Mouse (Mus musculus): ENCODE data around the gene Rbm6. TPM values are rescaled to one million over a fixed set of nuclear protein-coding genes. Genes with fewer than 3 reads are reported as not detected.

Rbm6 gene
- total and polyA plus RNA-seq, 2 experiments: 9.9 to 34.4 TPM

DNA sequence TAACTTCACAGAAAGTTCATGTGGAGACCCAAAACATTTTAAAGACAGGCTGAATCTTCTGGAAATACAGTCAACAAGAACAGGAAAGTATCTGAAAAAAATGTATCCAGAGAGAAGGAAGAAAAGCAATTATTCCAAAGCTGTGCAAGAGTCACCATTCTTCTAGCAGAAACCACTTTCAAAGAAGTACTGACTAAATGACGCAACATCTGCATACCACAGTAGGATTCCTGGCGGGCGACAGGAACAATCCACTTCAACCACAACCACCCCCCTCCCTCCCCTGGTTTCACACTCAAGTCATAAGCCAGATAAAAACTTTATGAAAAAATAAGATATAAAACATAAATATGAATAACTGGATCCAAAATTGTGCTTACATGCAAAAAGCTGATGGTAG is 39.2 kb downstream of the Rbm6 start:
- H3K27me3 ChIP-seq (ENCODE audit: control insufficient read depth, insufficient read depth, low read length): no peaks in the 10 kb centered on the region
- H3K27ac ChIP-seq (replicated peaks; ENCODE audit: insufficient read depth, low read depth, low read length): no peak overlapping the region
- TF ChIP-seq POLR2A (IDR thresholded peaks at IDR 0.05; ENCODE audit: extremely low read depth, insufficient read depth, low read length) (no peak), CTCF (IDR thresholded peaks at IDR 0.05; ENCODE audit: low read depth, low read length) (no peak)
- H3K79me2 ChIP-seq (ENCODE audit: control insufficient read depth, insufficient read depth, low read length): no peaks in the 10 kb centered on the region
- DNase-seq (ENCODE audit: extremely low read depth, low read depth, low spot score): no peak
- WGBS: 87% methylated on average over 3 of the region's 3 CpGs
- no peak overlapping the region for H3K9ac ChIP-seq (ENCODE audit: low read depth, low read length)
- peaks cover 31% of the 10 kb centered on the region for H3K36me3 ChIP-seq (ENCODE audit: control insufficient read depth, insufficient read depth, low read length)
- no peaks in the 10 kb centered on the region for H3K4me1 ChIP-seq (ENCODE audit: control insufficient read depth, insufficient read depth, low read length)
- H3K4me3 ChIP-seq (ENCODE audit: insufficient read depth, low read depth, low read length): no peak overlapping the region

DNA sequence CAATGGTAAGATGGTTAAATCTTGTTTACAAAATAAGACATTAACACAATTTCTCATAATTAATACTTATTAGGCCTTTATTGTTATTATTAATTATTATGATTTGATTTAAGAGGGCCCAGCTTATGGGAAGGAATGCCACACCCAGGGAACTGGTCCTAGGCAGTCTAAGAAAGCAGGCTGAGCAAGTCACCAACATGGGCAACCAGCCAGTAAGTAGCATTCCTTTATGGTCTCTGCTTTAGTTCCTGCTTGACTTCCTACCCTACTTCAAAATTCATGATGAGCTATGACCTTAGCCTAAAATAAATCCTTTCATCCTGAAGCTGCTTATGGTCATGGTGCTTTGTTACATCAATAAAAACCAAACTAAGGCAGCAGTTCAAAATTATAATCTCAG is 41.3 kb downstream of the Rbm6 start:
- Histone ChIP-seq H3K79me2 (ENCODE audit: control insufficient read depth, insufficient read depth, low read length) (no peaks in the 10 kb centered on the region), H3K9ac (ENCODE audit: low read depth, low read length) (no peak overlapping the region), H3K27me3 (ENCODE audit: control insufficient read depth, insufficient read depth, low read length) (no peaks in the 10 kb centered on the region), H3K36me3 (ENCODE audit: control insufficient read depth, insufficient read depth, low read length) (peaks cover 38% of the 10 kb centered on the region), H3K4me3 (ENCODE audit: insufficient read depth, low read depth, low read length) (no peak overlapping the region), H3K27ac (replicated peaks; ENCODE audit: insufficient read depth, low read depth, low read length) (no peak overlapping the region), H3K4me1 (ENCODE audit: control insufficient read depth, insufficient read depth, low read length) (no peaks in the 10 kb centered on the region)
- no peak for DNase-seq (ENCODE audit: extremely low read depth, low read depth, low spot score)
- TF ChIP-seq POLR2A (IDR thresholded peaks at IDR 0.05; ENCODE audit: extremely low read depth, insufficient read depth, low read length): no peak
- TF ChIP-seq CTCF (IDR thresholded peaks at IDR 0.05; ENCODE audit: low read depth, low read length): no peak

DNA sequence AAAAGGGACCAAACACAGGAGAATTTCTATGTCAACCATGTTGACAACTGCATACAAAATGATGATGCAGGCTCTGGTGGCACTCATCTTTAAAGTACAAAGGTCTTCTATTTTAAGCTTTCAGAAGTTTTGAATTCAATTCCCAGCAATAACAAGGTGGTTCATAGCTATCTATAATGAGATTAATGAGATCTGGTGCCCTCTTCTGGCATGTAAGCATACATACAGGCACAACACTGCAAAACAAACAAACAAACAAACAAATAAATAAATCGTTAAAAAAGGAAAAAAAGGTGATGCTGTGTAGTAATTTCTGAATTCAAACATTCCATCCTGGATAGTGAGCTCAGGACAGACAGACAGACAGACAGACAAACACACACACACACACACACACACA is 60.9 kb downstream of the Rbm6 start:
- WGBS: 78% methylated on average over 1 of the region's 1 CpGs
- peaks cover 9% of the 10 kb centered on the region for H3K36me3 ChIP-seq (ENCODE audit: control insufficient read depth, insufficient read depth, low read length)

DNA sequence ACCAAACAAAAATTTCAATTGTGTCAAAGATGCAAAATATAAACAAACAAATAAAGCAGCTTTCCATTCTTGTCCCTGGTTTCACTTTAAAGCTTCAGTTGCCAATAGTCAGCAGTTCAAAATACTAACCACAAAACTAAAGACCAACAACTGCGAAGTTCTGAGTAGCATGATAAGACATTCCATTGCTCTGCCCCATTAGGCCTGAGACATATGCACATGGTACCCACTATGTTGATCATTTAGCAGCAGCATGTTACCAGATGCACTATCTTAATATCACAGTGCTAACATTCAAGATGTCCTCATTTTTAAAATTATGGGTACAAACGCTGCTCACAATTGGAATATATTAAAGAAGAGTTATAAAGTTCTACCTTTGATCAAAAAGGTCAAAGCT is 62.1 kb downstream of the Rbm6 start:
- over 99% methylated on average over 2 of the region's 2 CpGs for WGBS
- TF ChIP-seq POLR2A (IDR thresholded peaks at IDR 0.05; ENCODE audit: extremely low read depth, insufficient read depth, low read length) (no peak), CTCF (IDR thresholded peaks at IDR 0.05; ENCODE audit: low read depth, low read length) (no peak)

More for the DNA sequence above, 60.9 kb downstream of the Rbm6 start:
- no peak overlapping the region for H3K27ac ChIP-seq (replicated peaks; ENCODE audit: insufficient read depth, low read depth, low read length)
- H3K4me1 ChIP-seq (ENCODE audit: control insufficient read depth, insufficient read depth, low read length): no peaks in the 10 kb centered on the region
- no peaks in the 10 kb centered on the region for H3K27me3 ChIP-seq (ENCODE audit: control insufficient read depth, insufficient read depth, low read length)
- H3K9ac ChIP-seq (ENCODE audit: low read depth, low read length): no peak overlapping the region
- H3K4me3 ChIP-seq (ENCODE audit: insufficient read depth, low read depth, low read length): no peak overlapping the region
- H3K79me2 ChIP-seq (ENCODE audit: control insufficient read depth, insufficient read depth, low read length): no peaks in the 10 kb centered on the region
- no peak for TF ChIP-seq CTCF (IDR thresholded peaks at IDR 0.05; ENCODE audit: low read depth, low read length)
- no peak for TF ChIP-seq POLR2A (IDR thresholded peaks at IDR 0.05; ENCODE audit: extremely low read depth, insufficient read depth, low read length)
- no peak for DNase-seq (ENCODE audit: extremely low read depth, low read depth, low spot score)

DNA sequence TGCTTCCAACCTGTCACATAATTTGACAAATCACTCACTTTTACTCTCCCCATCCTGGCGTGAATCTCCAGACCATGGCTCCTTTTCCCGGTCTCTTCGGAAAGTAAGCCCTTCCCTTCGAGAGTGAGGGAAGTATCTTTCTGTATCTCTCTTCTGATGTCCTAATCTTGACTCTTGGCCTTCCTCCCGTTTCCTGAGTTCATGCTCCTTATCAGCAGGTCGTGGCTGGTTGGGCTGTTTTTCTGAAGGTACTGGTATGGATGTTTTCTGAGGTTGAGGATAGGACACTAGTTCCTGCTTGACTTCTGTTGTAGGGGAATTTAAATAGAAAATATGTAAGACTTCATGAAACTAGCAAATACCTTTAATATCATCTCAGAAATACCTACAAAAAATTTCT is 81.3 kb downstream of the Rbm6 start:
- Histone ChIP-seq H3K4me3 (ENCODE audit: insufficient read depth, low read depth, low read length) (no peak overlapping the region), H3K4me1 (ENCODE audit: control insufficient read depth, insufficient read depth, low read length) (no peaks in the 10 kb centered on the region), H3K79me2 (ENCODE audit: control insufficient read depth, insufficient read depth, low read length) (no peaks in the 10 kb centered on the region; the same call in 1 of the 2 replicates), H3K9ac (ENCODE audit: low read depth, low read length) (no peak overlapping the region), H3K36me3 (ENCODE audit: control insufficient read depth, insufficient read depth, low read length) (peaks cover 54% of the 10 kb centered on the region), H3K27ac (replicated peaks; ENCODE audit: insufficient read depth, low read depth, low read length) (no peak overlapping the region), H3K27me3 (ENCODE audit: control insufficient read depth, insufficient read depth, low read length) (no peaks in the 10 kb centered on the region)
- no peak for DNase-seq (ENCODE audit: extremely low read depth, low read depth, low spot score)
- WGBS: 77% methylated on average over 6 of the region's 6 CpGs
- TF ChIP-seq CTCF (IDR thresholded peaks at IDR 0.05; ENCODE audit: low read depth, low read length) (no peak), POLR2A (IDR thresholded peaks at IDR 0.05; ENCODE audit: extremely low read depth, insufficient read depth, low read length) (no peak)

More for the DNA sequence above, 62.1 kb downstream of the Rbm6 start:
- Histone ChIP-seq H3K27ac (replicated peaks; ENCODE audit: insufficient read depth, low read depth, low read length) (no peak overlapping the region), H3K4me1 (ENCODE audit: control insufficient read depth, insufficient read depth, low read length) (no peaks in the 10 kb centered on the region), H3K27me3 (ENCODE audit: control insufficient read depth, insufficient read depth, low read length) (no peaks in the 10 kb centered on the region), H3K4me3 (ENCODE audit: insufficient read depth, low read depth, low read length) (no peak overlapping the region), H3K9ac (ENCODE audit: low read depth, low read length) (no peak overlapping the region), H3K79me2 (ENCODE audit: control insufficient read depth, insufficient read depth, low read length) (no peaks in the 10 kb centered on the region), H3K36me3 (ENCODE audit: control insufficient read depth, insufficient read depth, low read length) (peaks cover 14% of the 10 kb centered on the region)
- no peak for DNase-seq (ENCODE audit: extremely low read depth, low read depth, low spot score)

DNA sequence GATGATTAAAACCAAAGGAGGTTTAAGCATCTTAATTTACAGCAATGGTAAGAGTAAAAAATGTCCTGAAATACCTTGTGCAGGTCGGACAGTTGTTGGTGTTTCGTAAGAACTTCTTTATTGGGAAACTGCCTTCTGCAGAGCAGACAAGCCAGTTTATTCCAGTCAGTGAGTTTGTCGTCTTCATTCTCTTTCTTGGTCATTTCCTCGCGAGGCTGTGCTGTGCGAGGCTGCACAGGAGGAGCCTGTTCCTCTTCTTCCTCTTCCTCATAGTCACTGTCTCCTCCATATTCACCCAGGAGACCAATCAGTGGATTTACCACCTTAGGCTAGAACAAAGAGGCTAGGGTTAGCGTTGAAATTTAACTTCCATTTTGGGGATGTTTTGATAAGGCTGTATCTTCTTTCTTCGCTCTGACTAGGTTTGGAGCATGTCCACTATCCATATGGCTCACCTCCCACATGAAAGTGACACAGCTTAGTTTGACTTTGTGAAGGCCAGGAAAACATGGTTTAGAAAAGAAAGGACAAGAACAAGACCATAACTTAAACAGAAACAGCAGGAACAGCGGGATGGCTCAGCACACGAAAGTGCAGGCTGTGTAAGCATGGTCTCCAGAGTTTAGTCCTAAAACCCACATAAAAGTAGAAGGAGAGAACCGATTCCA is 90.4 kb downstream of the Rbm6 start:
- 82% methylated on average over 11 of the region's 11 CpGs for WGBS
- Histone ChIP-seq H3K27me3 (ENCODE audit: control insufficient read depth, insufficient read depth, low read length) (no peaks in the 10 kb centered on the region), H3K4me1 (ENCODE audit: control insufficient read depth, insufficient read depth, low read length) (no peaks in the 10 kb centered on the region), H3K27ac (replicated peaks; ENCODE audit: insufficient read depth, low read depth, low read length) (no peak overlapping the region), H3K9ac (ENCODE audit: low read depth, low read length) (no peak overlapping the region), H3K79me2 (ENCODE audit: control insufficient read depth, insufficient read depth, low read length) (no peaks in the 10 kb centered on the region; the same call in 1 of the 2 replicates), H3K36me3 (ENCODE audit: control insufficient read depth, insufficient read depth, low read length) (peaks cover 67% of the 10 kb centered on the region), H3K4me3 (ENCODE audit: insufficient read depth, low read depth, low read length) (no peak overlapping the region)
- TF ChIP-seq POLR2A (IDR thresholded peaks at IDR 0.05; ENCODE audit: extremely low read depth, insufficient read depth, low read length): no peak
- TF ChIP-seq CTCF (IDR thresholded peaks at IDR 0.05; ENCODE audit: low read depth, low read length): no peak
- DNase-seq (ENCODE audit: extremely low read depth, low read depth, low spot score): no peak
